Mouse (Mus musculus) CH12.LX (cell line): ENCODE results near the gene Gm36028. TPM values are rescaled to one million over a fixed set of nuclear protein-coding genes. Genes with fewer than 3 reads are reported as not detected.
A peak's percentile ranks its signal among the peaks of the same experiment; 100 is the strongest.

Experiments used
- DNase-seq: peaks from one replicate; pipeline ENCODE4 v3.0.0-alpha.2; 2013; ENCODE audit errors: extremely low read depth
- H3K27ac ChIP-seq: 2 replicates; pipeline ENCODE4 v1.5.1; 2012; ENCODE audit warnings: low read depth, mild to moderate bottlenecking, control low read depth, moderate library complexity; ENCODE audit not compliant: insufficient read depth
- H3K27me3 ChIP-seq: replicated peaks from 2 replicates; pipeline ENCODE3; 2012; ENCODE audit warnings: inconsistent platforms
- H3K36me3 ChIP-seq, 2 experiments: replicated peaks in 1 of 2; 2 replicates each; pipeline versions ENCODE3 to v1.6.1; 2012; ENCODE audit warnings: inconsistent platforms in 1 of 2, low read length in 1 of 2, mild to moderate bottlenecking in 1 of 2, mixed read lengths in 1 of 2, moderate library complexity in 1 of 2; ENCODE audit not compliant: control insufficient read depth in 1 of 2, insufficient read depth in 1 of 2
- H3K4me1 ChIP-seq, 2 experiments: 2 replicates each; pipeline ENCODE4 v1.6.1; 2012; ENCODE audit warnings: inconsistent platforms in 1 of 2, moderate library complexity in 1 of 2; ENCODE audit not compliant: insufficient read depth in 2 of 2, control insufficient read depth in 1 of 2
- H3K4me2 ChIP-seq: 2 replicates; pipeline ENCODE4 v1.6.1; 2012; ENCODE audit warnings: low read depth, mild to moderate bottlenecking, control low read depth; ENCODE audit not compliant: poor library complexity, insufficient read depth, severe bottlenecking
- H3K4me3 ChIP-seq, 3 experiments: fragments of 150-350 bp in 1 of 3; sonication (generic) in 1 of 3; replicated peaks in 1 of 3; 2 replicates each; pipeline versions ENCODE3 to v1.5.1; 2011 to 2012; ENCODE audit warnings: low read depth in 2 of 3, low read length in 2 of 3, mild to moderate bottlenecking in 2 of 3, moderate library complexity in 2 of 3, control low read depth in 1 of 3, improper control_type of control experiment in 1 of 3, inconsistent platforms in 1 of 3, mixed read lengths in 1 of 3; ENCODE audit not compliant: poor library complexity in 1 of 3
- H3K79me2 ChIP-seq: replicated peaks from 2 replicates; pipeline ENCODE4 v1.6.1; 2012; ENCODE audit warnings: mild to moderate bottlenecking, moderate library complexity; ENCODE audit not compliant: control insufficient read depth, poor library complexity, insufficient read depth, severe bottlenecking; ENCODE audit errors: extremely low read depth
- H3K9ac ChIP-seq: 2 replicates; pipeline ENCODE4 v1.6.1; 2012; ENCODE audit warnings: low read depth, mild to moderate bottlenecking, control low read depth, moderate library complexity; ENCODE audit not compliant: insufficient read depth
- H3K9me3 ChIP-seq: replicated peaks from 2 replicates; pipeline ENCODE3; 2012; ENCODE audit warnings: low read length, inconsistent platforms, mixed read lengths
- CHD1 ChIP-seq: IDR thresholded peaks from 2 replicates; pipeline ENCODE4 v1.6.1; 2012; ENCODE audit warnings: low read depth, low read length, improper control_type of control experiment, inconsistent platforms
- CTCF ChIP-seq, 2 experiments: IDR thresholded peaks in 1 of 2; conservative IDR thresholded peaks in 1 of 2; 2 replicates each; pipeline ENCODE4 v1.5.1; 2011 to 2012; ENCODE audit warnings: low read depth in 2 of 2, low read length in 2 of 2, improper control_type of control experiment in 1 of 2, inconsistent platforms in 1 of 2, mild to moderate bottlenecking in 1 of 2, moderate library complexity in 1 of 2
- ELF1 ChIP-seq: IDR thresholded peaks from 2 replicates; pipeline ENCODE4 v1.6.1; 2014; ENCODE audit warnings: low read depth, mild to moderate bottlenecking, inconsistent platforms, low read length, improper control_type of control experiment
- EP300 ChIP-seq: IDR thresholded peaks from 2 replicates; pipeline ENCODE4 v1.6.1; 2011; ENCODE audit warnings: low read length, improper control_type of control experiment
- HCFC1 ChIP-seq: IDR thresholded peaks from 2 replicates; pipeline ENCODE4 v1.6.1; 2012; ENCODE audit warnings: low read depth, mild to moderate bottlenecking, inconsistent platforms, low read length, improper control_type of control experiment
- JUN ChIP-seq: IDR thresholded peaks from 2 replicates; pipeline ENCODE4 v1.6.1; 2011; ENCODE audit warnings: low read depth, mild to moderate bottlenecking, low read length, improper control_type of control experiment, moderate library complexity; ENCODE audit not compliant: insufficient read depth
- JUND ChIP-seq: conservative IDR thresholded peaks from 2 replicates; pipeline ENCODE4 v1.6.1; 2011; ENCODE audit warnings: low read depth, low read length, improper control_type of control experiment
- MAFK ChIP-seq: IDR thresholded peaks from 2 replicates; pipeline ENCODE4 v1.6.1; 2011; ENCODE audit warnings: low read length, improper control_type of control experiment; ENCODE audit not compliant: insufficient replicate concordance
- MEF2A ChIP-seq: IDR thresholded peaks from 2 replicates; pipeline ENCODE4 v1.6.1; 2014; ENCODE audit warnings: low read depth, mild to moderate bottlenecking, inconsistent platforms, low read length, improper control_type of control experiment, borderline replicate concordance
- NELFE ChIP-seq: IDR thresholded peaks from 2 replicates; pipeline ENCODE4 v1.6.1; 2011; ENCODE audit warnings: low read depth, low read length, improper control_type of control experiment
- PAX5 ChIP-seq: IDR thresholded peaks from 2 replicates; pipeline ENCODE4 v1.6.1; 2012; ENCODE audit warnings: low read length, inconsistent platforms, mixed read lengths
- RAD21 ChIP-seq: IDR thresholded peaks from 2 replicates; pipeline ENCODE4 v1.6.1; 2011; ENCODE audit warnings: low read depth, mild to moderate bottlenecking, low read length, improper control_type of control experiment, moderate library complexity
- SIN3A ChIP-seq: IDR thresholded peaks from 2 replicates; pipeline ENCODE4 v1.6.1; 2012; ENCODE audit warnings: low read length, improper control_type of control experiment, inconsistent platforms
- USF1 ChIP-seq: IDR thresholded peaks from 2 replicates; pipeline ENCODE4 v1.6.1; 2014; ENCODE audit warnings: low read depth, mild to moderate bottlenecking, inconsistent platforms, low read length, improper control_type of control experiment
- ZKSCAN1 ChIP-seq: IDR thresholded peaks from 2 replicates; pipeline ENCODE4 v1.6.1; 2012; ENCODE audit warnings: low read depth, inconsistent platforms, low read length, improper control_type of control experiment, borderline replicate concordance
- ZNF384 ChIP-seq: IDR thresholded peaks from 2 replicates; pipeline ENCODE4 v1.6.1; 2012; ENCODE audit warnings: low read depth, low read length, improper control_type of control experiment, inconsistent platforms
- dilution Hi-C: fragments of 300-500 bp; cut with MboI; formaldehyde crosslinking; loops from 2 replicates; pipeline ENCODE4 v1.14.3; 2020; ENCODE audit warnings: low sequenced_read_pairs; ENCODE audit not compliant: extremely low pct_unique_long_range_greater_than_20kb, extremely low pct_ligation_motif_present
- in situ Hi-C: fragments of 300-500 bp; cut with MboI; formaldehyde crosslinking; loops from 3 replicates; pipeline ENCODE4 v1.14.3; 2019; ENCODE audit warnings: low sequenced_read_pairs, low pct_ligation_motif_present, low pct_unique_long_range_greater_than_20kb, mixed read lengths
- polyA plus RNA-seq: library from polyadenylated mRNA; unstranded; fragments of >175 nt; gene quantifications from 2 replicates; pipeline ENCODE4 v1.2.1, GENCODE M21; 2012; ENCODE audit warnings: low read depth; ENCODE audit not compliant: insufficient read length
- total RNA-seq, 2 experiments: library from RNA; depleted of rRNA; stranded (reverse); fragments of 300-350 nt in 1 of 2; fragments of >200 nt in 1 of 2; gene quantifications; 2 replicates each; pipeline ENCODE4 v1.2.3; 2012 to 2014

Gm36028 gene
- total and polyA plus RNA-seq, 3 experiments: not detected

DNA sequence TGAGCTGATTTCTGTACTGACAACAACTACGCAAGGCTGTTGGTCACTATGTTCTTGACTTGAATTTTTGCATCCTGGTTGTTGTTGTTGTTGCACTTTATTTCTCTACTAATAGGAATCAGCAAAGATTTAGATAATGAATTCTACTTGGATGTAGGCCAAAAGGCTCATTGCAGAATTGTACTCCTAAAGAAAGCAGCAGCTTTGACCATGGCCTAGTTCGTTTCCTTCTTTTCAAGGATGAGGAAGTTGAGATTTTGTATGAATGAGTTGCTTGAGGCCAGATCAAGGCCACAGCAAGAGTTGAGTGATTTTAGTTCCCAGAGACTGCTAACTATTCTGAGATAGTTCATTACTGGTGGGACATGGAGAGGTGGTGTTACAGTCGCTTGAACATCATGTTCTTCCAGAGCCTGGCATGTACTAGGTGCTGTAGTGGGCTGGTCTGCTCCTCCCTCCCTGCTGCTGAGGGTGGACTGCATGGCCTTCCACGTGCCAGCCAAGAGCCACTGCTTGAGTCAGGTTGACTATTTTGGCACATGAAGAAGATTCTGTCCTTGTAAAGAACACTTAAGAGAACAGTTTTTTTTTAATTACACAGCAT lies 10.3 kb upstream of the Gm36028 start:
- Histone ChIP-seq H3K79me2 (peaks cover 58% of the 10 kb centered on the region), H3K36me3 (peaks cover 0 to 32% of the 10 kb centered on the region in 2 experiments), H3K4me1 (peaks cover 13 to 44% of the 10 kb centered on the region in 2 experiments), H3K27ac (no peak overlapping the region), H3K9ac (0 out of 2 replicates have a peak overlapping the region, but pooled peaks have one; percentile 11), H3K27me3 (no peaks in the 10 kb centered on the region), H3K4me3 (no peak overlapping the region), H3K9me3 (no peaks in the 10 kb centered on the region), H3K4me2 (peak overlapping the region; percentile 62; the same call in 1 of the 2 replicates)
- dilution Hi-C loops: no loop called here
- no peak for TF ChIP-seq RAD21
- no peak for TF ChIP-seq USF1
- TF ChIP-seq JUN: no peak
- TF ChIP-seq JUND: no peak
- TF ChIP-seq ELF1: no peak
- DNase-seq: no peak
- in situ Hi-C loops: no loop called here

DNA sequence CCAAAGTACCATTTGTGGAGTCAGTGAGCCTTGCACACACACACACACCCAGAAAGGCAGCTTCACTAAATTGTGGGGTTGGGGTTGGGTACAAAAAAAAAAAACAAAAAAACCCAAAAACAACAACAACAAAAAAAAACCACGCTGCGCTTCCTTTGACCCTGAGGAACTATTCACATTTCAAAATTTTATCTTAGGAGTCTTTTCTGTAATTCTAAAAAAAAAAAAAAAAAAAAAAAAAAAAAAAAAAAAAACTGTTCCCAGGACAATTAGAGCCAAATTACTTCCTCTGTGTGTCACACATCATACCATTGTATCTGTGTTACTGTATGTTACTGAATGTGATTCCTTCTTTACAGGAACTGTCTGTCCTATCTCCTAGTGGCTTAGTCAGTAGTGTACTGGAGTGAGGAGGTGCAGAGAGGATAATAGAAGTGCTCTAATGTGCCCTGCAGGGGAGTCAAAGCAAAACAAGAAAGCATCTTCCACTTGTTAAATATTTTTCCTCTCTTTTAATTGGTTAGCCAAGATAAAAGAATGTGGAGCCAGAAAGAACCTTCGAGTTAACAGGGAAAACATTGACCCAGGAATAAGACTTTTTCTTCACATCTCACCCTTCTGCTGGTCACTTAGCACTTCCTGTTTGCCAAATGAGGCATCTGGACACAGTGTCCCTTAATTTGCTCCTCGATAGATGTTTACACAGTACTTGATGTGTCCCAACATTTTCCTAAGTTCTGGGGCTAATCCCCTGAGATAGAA lies 8.7 kb upstream of the Gm36028 start:
- dilution Hi-C loops (no loop called here), in situ Hi-C loops (no loop called here)
- H3K27ac ChIP-seq: no peak overlapping the region
- H3K4me3 ChIP-seq: peak overlapping the region; percentile 88 to 99 (median 97)
- TF ChIP-seq USF1 (no peak), CTCF (conservative IDR thresholded peaks at IDR 0.05 in 1 of 2, IDR thresholded peaks at IDR 0.05 in 1 of 2; ENCODE audit: low read depth in 2 of 2, low read length in 2 of 2) (no peak), MAFK (no peak), MEF2A (no peak), JUND (no peak), ZNF384 (peak; percentile 94), CHD1 (0 out of 2 replicates have a peak, but pooled peaks have one; percentile 74), ZKSCAN1 (no peak), PAX5 (no peak), EP300 (0 out of 2 replicates have a peak, but pooled peaks have one; percentile 13), ELF1 (peak; percentile 56; the same call in 1 of the 2 replicates), HCFC1 (no peak), NELFE (no peak), SIN3A (peak; percentile 2; the same call in 1 of the 2 replicates)
- peaks cover 0 to 23% of the 10 kb centered on the region in 2 experiments for H3K36me3 ChIP-seq
- no peaks in the 10 kb centered on the region for H3K27me3 ChIP-seq
- no peaks in the 10 kb centered on the region for H3K9me3 ChIP-seq
- H3K4me1 ChIP-seq: peaks cover 18 to 36% of the 10 kb centered on the region in 2 experiments
- H3K4me2 ChIP-seq: peak overlapping the region; percentile 62
- peaks cover 48% of the 10 kb centered on the region for H3K79me2 ChIP-seq
- H3K9ac ChIP-seq: peak overlapping the region; percentile 86
- peak; percentile 41 for DNase-seq
